Mouse (Mus musculus): ENCODE measurements around the gene Asphd1.
A peak's percentile ranks its signal among the peaks of the same experiment; 100 is the strongest.

Asphd1 gene

GRCm38 (mm10) chr7:126949403-126949792, at the start of gene Asphd1:
Asphd1 (minus strand) TSS chr7:126949582.
- no peak for DNase-seq

GRCm38 (mm10) chr7:126996449-126996848, 47.1 kb upstream of the Asphd1 start:
- no peak for DNase-seq

- DNase-seq, result no peak
Observed at GRCm38 (mm10) chr7:126988816-126989215, 39.4 kb upstream of the Asphd1 start.

GRCm38 (mm10) chr7:126986319-126986718, 36.9 kb upstream of the Asphd1 start:
- DNase-seq, result peak; percentile 49

GRCm38 (mm10) chr7:126984667-126985444, 35.5 kb upstream of the Asphd1 start:
- peak; percentile 32 for DNase-seq

GRCm38 (mm10) chr7:126983113-126983512, 33.7 kb upstream of the Asphd1 start:
- no peak for DNase-seq

GRCm38 (mm10) chr7:126982054-126982453, 32.7 kb upstream of the Asphd1 start:
- DNase-seq, result no peak

- DNase-seq, result no peak
Observed at GRCm38 (mm10) chr7:126981601-126982000, 32.2 kb upstream of the Asphd1 start.

- DNase-seq, result no peak
Observed at GRCm38 (mm10) chr7:126978841-126979240, 29.5 kb upstream of the Asphd1 start.

GRCm38 (mm10) chr7:126976878-126977459, 27.6 kb upstream of the Asphd1 start:
- DNase-seq, result peak; percentile 9

- peak; percentile 99 for DNase-seq
Observed at GRCm38 (mm10) chr7:126975950-126976866, 26.8 kb upstream of the Asphd1 start, which contains the start of gene Cdiptos. Cdiptos (minus strand) TSS chr7:126976098.

GRCm38 (mm10) chr7:126975893-126975949, 26.3 kb upstream of the Asphd1 start, which contains the start of gene Cdipt:
Cdipt (plus strand) TSS chr7:126975914.
- DNase-seq, result no peak

GRCm38 (mm10) chr7:126975493-126975892, 26.1 kb upstream of the Asphd1 start:
- DNase-seq, result peak; percentile 7

GRCm38 (mm10) chr7:126967361-126967760, 18.0 kb upstream of the Asphd1 start:
- no peak for DNase-seq

- DNase-seq, result no peak
Observed at GRCm38 (mm10) chr7:126965568-126965967, 16.2 kb upstream of the Asphd1 start.

GRCm38 (mm10) chr7:126963548-126964286, 14.3 kb upstream of the Asphd1 start:
- peak; percentile 65 for DNase-seq

GRCm38 (mm10) chr7:126961965-126962364, 12.6 kb upstream of the Asphd1 start:
- no peak for DNase-seq

GRCm38 (mm10) chr7:126961095-126961494, 11.7 kb upstream of the Asphd1 start:
- no peak for DNase-seq

- DNase-seq, result no peak
Observed at GRCm38 (mm10) chr7:126959780-126960179, 10.4 kb upstream of the Asphd1 start.

GRCm38 (mm10) chr7:126955125-126955524, 5.7 kb upstream of the Asphd1 start:
- DNase-seq, result no peak

GRCm38 (mm10) chr7:126952646-126953045, 3.3 kb upstream of the Asphd1 start:
- DNase-seq, result no peak

- no peak for DNase-seq
Observed at GRCm38 (mm10) chr7:126951741-126952140, 2.4 kb upstream of the Asphd1 start.
